14 mouse cellular contexts compared by ENCODE assay signal in genomic region chr4:88476511-88477210, GRCm38 (mm10). TPM values are rescaled to one million over a fixed set of nuclear protein-coding genes. Genes with fewer than 3 reads are reported as not detected.
DNase-seq lines count a peak whose midpoint lies in the region; ATAC-seq and TF ChIP-seq lines count a peak whose summit lies in the region.
"Had no signal": no experiment of that assay in that cellular context is flagged by ENCODE, and none has a peak within 500 bp of the region (broad histone marks: within the 10 kb centered on the region; RNA-seq: fewer than 3 reads in every experiment).

No protein-coding gene starts in this region.

- H3K27me3 ChIP-seq in stomach, embryonic 14.5 days (ENCODE audit: control insufficient read depth, insufficient read depth, low read length), result no peaks in the 10 kb centered on the region
- H3K27me3 ChIP-seq in stomach, postnatal 0 days (ENCODE audit: control insufficient read depth, insufficient read depth, low read length), result no peaks in the 10 kb centered on the region
- no peaks in the 10 kb centered on the region for H3K27me3 ChIP-seq in kidney, embryonic 15.5 days
- H3K27me3 ChIP-seq: midbrain, embryonic 12.5 days had no signal

- H3K4me2 ChIP-seq in stomach, embryonic 14.5 days (replicated peaks; ENCODE audit: low read depth, low read length), result no peak overlapping the region
- H3K4me2 ChIP-seq in stomach, postnatal 0 days (replicated peaks; ENCODE audit: low read depth), result no peak overlapping the region
- H3K4me2 ChIP-seq in kidney, embryonic 15.5 days, result no peak overlapping the region
- H3K4me2 ChIP-seq: midbrain, embryonic 12.5 days had no signal

- H3K4me1 ChIP-seq in stomach, embryonic 14.5 days (ENCODE audit: control insufficient read depth, insufficient read depth, low read length), result peaks cover 9% of the 10 kb centered on the region
- H3K4me1 ChIP-seq in stomach, postnatal 0 days (replicated peaks; ENCODE audit: control insufficient read depth, insufficient read depth), result no peaks in the 10 kb centered on the region
- peaks cover 17% of the 10 kb centered on the region for H3K4me1 ChIP-seq in kidney, embryonic 15.5 days

- no peak overlapping the region for H3K4me3 ChIP-seq in stomach, embryonic 14.5 days (ENCODE audit: low read depth, low read length)
- H3K4me3 ChIP-seq in stomach, postnatal 0 days (ENCODE audit: low read depth, low read length), result no peak overlapping the region
- no peak overlapping the region for H3K4me3 ChIP-seq in kidney, embryonic 15.5 days (replicated peaks)
- H3K4me3 ChIP-seq in left cerebral cortex, adult 2 months, result no peak overlapping the region
- H3K4me3 ChIP-seq: midbrain, embryonic 12.5 days had no signal

- no peaks in the 10 kb centered on the region for H3K36me3 ChIP-seq in stomach, embryonic 14.5 days (ENCODE audit: control insufficient read depth, insufficient read depth, low read length)
- no peaks in the 10 kb centered on the region for H3K36me3 ChIP-seq in stomach, postnatal 0 days (ENCODE audit: control insufficient read depth, insufficient read depth, low read length)
- no peaks in the 10 kb centered on the region for H3K36me3 ChIP-seq in kidney, embryonic 15.5 days
- H3K36me3 ChIP-seq: midbrain, embryonic 12.5 days had no signal

- no peak for TF ChIP-seq CTCF in stomach, postnatal 0 days (IDR thresholded peaks at IDR 0.05; ENCODE audit: low read depth)
- TF ChIP-seq CTCF in left cerebral cortex, adult 2 months (IDR thresholded peaks at IDR 0.05), result no peak

- 41% methylated on average over 4 of the region's 4 CpGs for WGBS in stomach, embryonic 14.5 days
- 32% methylated on average over 4 of the region's 4 CpGs for WGBS in stomach, postnatal 0 days
- 44% methylated on average over 4 of the region's 4 CpGs for WGBS in kidney, embryonic 15.5 days

- peak; percentile 10 to 47 for DNase-seq in adrenal gland, adult (ENCODE audit: inconsistent age in 2 of 2, low spot score in 1 of 2)
- DNase-seq in adrenal gland, postnatal 4 days (ENCODE audit: low spot score in 2 of 2), result no peak
- no peak for DNase-seq in stomach, postnatal 0 days (ENCODE audit: low spot score)
- no peak for DNase-seq in left cerebral cortex, adult 2 months (ENCODE audit: extremely low spot score in 1 of 2, low spot score in 2 of 2)
- no peak for DNase-seq in left cerebral cortex, postnatal 36 days (ENCODE audit: low spot score in 2 of 2)
- DNase-seq in spleen, postnatal 14 days (ENCODE audit: low spot score in 2 of 2), result no peak
- DNase-seq: cerebellum, postnatal 36 days; gastrocnemius, postnatal 36 days; layer of hippocampus, postnatal 36 days; right cerebral cortex, adult 18-20 months; thymus, postnatal 14 days had no signal

- ATAC-seq in stomach, embryonic 14.5 days (ENCODE audit: insufficient number of reproducible peaks, insufficient read depth, low FRiP score, low read depth), result peak; percentile 46; the same call in 1 of the 2 replicates
- ATAC-seq in stomach, postnatal 0 days (ENCODE audit: low FRiP score, low TSS enrichment), result no peak
- ATAC-seq in kidney, embryonic 15.5 days (replicated peaks; ENCODE audit: low FRiP score), result peak; percentile 40; the same call in 1 of the 2 replicates

- H3K27ac ChIP-seq in stomach, embryonic 14.5 days (ENCODE audit: low read length), result peak overlapping the region; percentile 35; the same call in 1 of the 2 replicates
- no peak overlapping the region for H3K27ac ChIP-seq in stomach, postnatal 0 days (replicated peaks)
- peak overlapping the region; percentile 61; the same call in 1 of the 2 replicates for H3K27ac ChIP-seq in kidney, embryonic 15.5 days
- H3K27ac ChIP-seq in left cerebral cortex, adult 2 months, result no peak overlapping the region
- H3K27ac ChIP-seq: midbrain, embryonic 12.5 days had no signal

- intact Hi-C loops in left cerebral cortex, adult 2 months (cut with DNase I), result no loop called here
- intact Hi-C loops in left cerebral cortex, postnatal 36 days (cut with DNase I), result no loop called here

- TF ChIP-seq EP300 in stomach, postnatal 0 days (optimal IDR thresholded peaks at IDR 0.05), result no peak

- H3K9ac ChIP-seq in stomach, embryonic 14.5 days (replicated peaks; ENCODE audit: low read depth, low read length), result no peak overlapping the region
- H3K9ac ChIP-seq in stomach, postnatal 0 days (ENCODE audit: low read length), result no peak overlapping the region
- H3K9ac ChIP-seq in kidney, embryonic 15.5 days, result no peak overlapping the region
- H3K9ac ChIP-seq: midbrain, embryonic 12.5 days had no signal

- H3K9me3 ChIP-seq in stomach, embryonic 14.5 days (ENCODE audit: control insufficient read depth, low read depth, low read length), result no peaks in the 10 kb centered on the region
- no peaks in the 10 kb centered on the region for H3K9me3 ChIP-seq in stomach, postnatal 0 days (ENCODE audit: control insufficient read depth, low read length)
- no peaks in the 10 kb centered on the region for H3K9me3 ChIP-seq in kidney, embryonic 15.5 days (replicated peaks)
- H3K9me3 ChIP-seq: midbrain, embryonic 12.5 days had no signal

RNA-seq across cellular contexts. Expression of gene Hacd4, which starts 37.9 kb away (rescaled TPM):
- total RNA-seq in adrenal gland, postnatal 4 days (2021), result 1 to 10 TPM; 6.5 to 8.4 TPM
- polyA plus RNA-seq in stomach, embryonic 14.5 days (2014; fragmentation: Nextera tagmentation; extraction: Ambion mirVana), result 15.5 and 16.1 TPM in 2 replicates
- polyA plus RNA-seq in stomach, postnatal 0 days (2015; fragmentation: Nextera tagmentation; extraction: Ambion mirVana), result 8.5 and 9.2 TPM in 2 replicates
- polyA plus RNA-seq in kidney, embryonic 15.5 days (2015; fragmentation: Nextera tagmentation; extraction: Ambion mirVana), result 18.3 and 20.7 TPM in 2 replicates
- total RNA-seq in left cerebral cortex, adult 2 months (2021), result 1 to 10 TPM; 1.2 to 1.7 TPM
- 1 to 10 TPM; 1.3 to 1.4 TPM for total RNA-seq in left cerebral cortex, postnatal 36 days (2021)

RNA-seq across cellular contexts. Expression of gene Ifnb1, which starts 45.9 kb away (rescaled TPM):
- not detected for total RNA-seq in adrenal gland, postnatal 4 days (2021)
- not detected in 2 replicates for polyA plus RNA-seq in stomach, embryonic 14.5 days (2014; fragmentation: Nextera tagmentation; extraction: Ambion mirVana)
- polyA plus RNA-seq in stomach, postnatal 0 days (2015; fragmentation: Nextera tagmentation; extraction: Ambion mirVana), result not detected in 2 replicates
- polyA plus RNA-seq in kidney, embryonic 15.5 days (2015; fragmentation: Nextera tagmentation; extraction: Ambion mirVana), result not detected in 2 replicates
- total RNA-seq in left cerebral cortex, adult 2 months (2021), result not detected
- not detected for total RNA-seq in left cerebral cortex, postnatal 36 days (2021)
- total RNA-seq: gastrocnemius, postnatal 36 days; layer of hippocampus, postnatal 36 days had no signal
- polyA plus RNA-seq: midbrain, embryonic 12.5 days had no signal

Comparison
In these comparisons a context has a peak if more than half of its experiments do, and no peak if none do; other contexts are left out.
1. DNase-seq: peak in adrenal gland, adult (2 of 2); none in adrenal gland, postnatal 4 days (0 of 2), stomach, postnatal 0 days (single experiment), left cerebral cortex, adult 2 months (0 of 2), left cerebral cortex, postnatal 36 days (0 of 2) and spleen, postnatal 14 days (0 of 2).
2. H3K27ac ChIP-seq: peak in stomach, embryonic 14.5 days (single experiment) and kidney, embryonic 15.5 days (single experiment); none in stomach, postnatal 0 days (single experiment) and left cerebral cortex, adult 2 months (single experiment).